Mouse (Mus musculus) hindbrain, embryonic 11.5 days (tissue): ENCODE measurements around the gene Sema4b. TPM values are rescaled to one million over a fixed set of nuclear protein-coding genes. Genes with fewer than 3 reads are reported as not detected.

Experiments used
- ATAC-seq: fragments of 200-750 bp; cut with Nextera tagmentation; 2 replicates; pipeline ENCODE4 v1.8.0; 2017; ENCODE audit warnings: mild to moderate bottlenecking, moderate TSS enrichment, moderate library complexity; ENCODE audit not compliant: low FRiP score
- DNase-seq: peaks from one replicate; pipeline ENCODE4 v3.0.0-alpha.2; 2015; ENCODE audit warnings: low spot score
- H3K27ac ChIP-seq: fragments of 300-500 bp; sonication (generic); 2 replicates; pipeline ENCODE4 v1.5.1; 2014; ENCODE audit warnings: mild to moderate bottlenecking, low read depth, low read length
- H3K27me3 ChIP-seq: fragments of 300-500 bp; sonication (generic); 2 replicates; pipeline ENCODE4 v1.6.1; 2014; ENCODE audit warnings: mild to moderate bottlenecking, low read length, moderate library complexity, mixed read lengths; ENCODE audit not compliant: control insufficient read depth, insufficient read depth
- H3K36me3 ChIP-seq: fragments of 300-500 bp; sonication (generic); 2 replicates; pipeline ENCODE4 v1.6.1; 2014; ENCODE audit warnings: mild to moderate bottlenecking, low read length, moderate library complexity, mixed read lengths; ENCODE audit not compliant: control insufficient read depth, insufficient read depth
- H3K4me1 ChIP-seq: fragments of 300-500 bp; sonication (generic); replicated peaks from 2 replicates; pipeline ENCODE4 v1.6.1; 2014; ENCODE audit warnings: low read length, mixed read lengths; ENCODE audit not compliant: control insufficient read depth, insufficient read depth
- H3K4me2 ChIP-seq: fragments of 300-500 bp; sonication (generic); replicated peaks from 2 replicates; pipeline ENCODE4 v1.6.1; 2014; ENCODE audit warnings: mild to moderate bottlenecking, low read depth, low read length
- H3K4me3 ChIP-seq: fragments of 300-500 bp; sonication (generic); 2 replicates; pipeline ENCODE4 v1.5.1; 2014; ENCODE audit warnings: low read depth, low read length
- H3K9ac ChIP-seq: fragments of 300-500 bp; sonication (generic); 2 replicates; pipeline ENCODE4 v1.6.1; 2014; ENCODE audit warnings: low read depth, low read length
- H3K9me3 ChIP-seq: fragments of 300-500 bp; sonication (generic); 2 replicates; pipeline ENCODE4 v1.6.1; 2016; ENCODE audit warnings: low read length; ENCODE audit not compliant: control insufficient read depth
- WGBS: fragments of 180-500 bp; shearing (Covaris S2); extraction: QIAGEN DNeasy Blood & Tissue Kit; methylation state at CpG from one replicate; pipeline ENCODE4 v1.1.7; 2014; 5-methylcytosine and 5-hydroxymethylcytosine counted together
- polyA plus RNA-seq: library from polyadenylated mRNA; unstranded; fragments of >200 nt; fragmentation: Nextera tagmentation; extraction: Ambion mirVana; gene quantifications from 2 replicates; pipeline ENCODE4 v1.2.1, GENCODE M21; 2014

The Sema4b gene
- polyA plus RNA-seq, 1 experiment from 2014 or later: 15.6 TPM

DNA sequence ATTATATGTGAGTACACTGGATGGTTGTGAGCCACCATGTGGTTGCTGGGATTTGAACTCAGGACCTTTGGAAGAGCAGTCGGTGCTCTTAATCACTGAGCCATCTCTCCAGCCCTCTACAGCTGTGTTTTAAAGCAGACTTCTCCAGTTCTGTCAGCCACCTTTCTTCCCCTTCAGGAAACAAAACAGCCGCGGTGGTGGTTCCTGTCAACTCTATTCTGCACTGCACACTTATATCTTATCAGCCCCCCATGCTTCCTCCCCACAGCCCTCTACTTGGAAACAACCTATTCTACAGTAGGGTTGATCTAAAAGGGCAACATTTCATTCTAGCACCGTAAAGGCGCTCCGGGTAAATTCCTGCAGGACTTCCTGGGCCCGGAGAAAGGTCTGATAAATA is 60.2 kb downstream of the Sema4b start:
- H3K4me1 ChIP-seq: no peaks in the 10 kb centered on the region
- H3K36me3 ChIP-seq: no peaks in the 10 kb centered on the region
- H3K9ac ChIP-seq: no peak overlapping the region
- H3K4me3 ChIP-seq: no peak overlapping the region
- WGBS: 73% methylated on average over 7 of the region's 7 CpGs
- no peak for DNase-seq
- no peaks in the 10 kb centered on the region for H3K27me3 ChIP-seq
- H3K27ac ChIP-seq: peak overlapping the region; percentile 79; the same call in 1 of the 2 replicates
- H3K9me3 ChIP-seq: no peaks in the 10 kb centered on the region
- no peak for ATAC-seq
- peak overlapping the region; percentile 53; the same call in 1 of the 2 replicates for H3K4me2 ChIP-seq

DNA sequence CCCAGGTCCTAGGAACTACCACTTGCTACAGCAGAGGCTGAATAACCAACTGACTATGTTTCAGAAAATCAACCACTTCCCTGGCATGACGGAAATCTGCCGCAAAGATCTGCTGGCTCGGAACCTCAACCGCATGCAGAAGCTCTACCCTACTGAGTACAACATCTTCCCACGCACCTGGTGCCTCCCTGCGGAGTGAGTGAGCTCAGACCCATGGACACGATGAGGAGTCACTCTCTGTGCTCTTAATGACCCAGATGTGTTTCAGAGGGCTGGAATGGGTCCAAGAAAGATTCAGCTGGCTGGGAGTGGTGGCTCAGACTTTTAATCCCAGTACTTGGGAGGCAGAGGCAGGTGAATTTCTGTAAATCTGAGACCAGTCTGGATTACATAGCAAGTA is 65.8 kb downstream of the Sema4b start:
- ATAC-seq: no peak

DNA sequence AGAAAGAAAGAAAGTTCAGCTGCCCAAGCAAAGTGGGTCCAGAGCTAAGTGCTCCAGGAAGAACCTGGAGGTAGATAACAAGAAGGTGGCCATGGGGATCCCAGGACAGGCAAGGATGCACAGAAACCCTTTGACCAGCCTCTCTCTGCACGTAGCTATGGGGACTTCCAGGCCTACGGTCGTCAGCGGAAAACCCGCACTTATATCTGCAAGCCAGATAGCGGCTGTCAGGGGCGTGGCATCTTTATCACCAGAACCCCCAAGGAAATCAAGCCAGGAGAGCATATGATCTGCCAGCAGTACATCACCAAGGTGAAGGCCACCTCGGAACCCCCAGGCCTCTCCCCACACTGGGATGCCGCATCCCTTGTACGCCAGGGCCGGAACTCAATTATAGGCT is 66.2 kb downstream of the Sema4b start:
- no peak for ATAC-seq
- DNase-seq: no peak
- Histone ChIP-seq H3K4me3 (no peak overlapping the region), H3K27ac (no peak overlapping the region), H3K9ac (no peak overlapping the region), H3K9me3 (no peaks in the 10 kb centered on the region), H3K4me2 (no peak overlapping the region), H3K27me3 (no peaks in the 10 kb centered on the region), H3K36me3 (no peaks in the 10 kb centered on the region), H3K4me1 (no peaks in the 10 kb centered on the region)
- WGBS: 82% methylated on average over 11 of the region's 11 CpGs

More for the DNA sequence above, 65.8 kb downstream of the Sema4b start:
- Histone ChIP-seq H3K4me3 (no peak overlapping the region), H3K9me3 (no peaks in the 10 kb centered on the region), H3K4me1 (no peaks in the 10 kb centered on the region), H3K9ac (no peak overlapping the region), H3K4me2 (no peak overlapping the region), H3K27ac (no peak overlapping the region), H3K27me3 (no peaks in the 10 kb centered on the region), H3K36me3 (no peaks in the 10 kb centered on the region)
- 80% methylated on average over 7 of the region's 7 CpGs for WGBS
- no peak for DNase-seq

DNA sequence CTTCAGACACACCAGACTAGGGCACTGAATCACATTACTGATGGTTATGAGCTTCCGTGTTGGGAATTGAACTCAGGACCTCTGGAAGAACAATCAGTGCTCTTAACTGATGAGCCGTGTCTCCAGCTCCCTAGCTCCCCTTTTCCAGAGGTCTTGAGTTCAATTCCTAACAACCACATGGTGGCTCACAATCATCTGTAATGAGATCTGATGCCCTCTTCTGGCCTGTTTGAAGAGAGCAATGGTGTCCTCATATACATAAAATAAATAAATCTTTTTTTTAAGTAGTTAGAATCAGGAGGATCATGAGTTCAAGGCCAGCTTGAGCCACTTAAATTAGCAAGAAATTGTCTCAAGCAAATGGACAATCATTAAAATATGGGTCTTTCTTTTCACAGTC is 69.3 kb downstream of the Sema4b start:
- H3K36me3 ChIP-seq: no peaks in the 10 kb centered on the region
- WGBS: 81% methylated on average over 2 of the region's 2 CpGs

DNA sequence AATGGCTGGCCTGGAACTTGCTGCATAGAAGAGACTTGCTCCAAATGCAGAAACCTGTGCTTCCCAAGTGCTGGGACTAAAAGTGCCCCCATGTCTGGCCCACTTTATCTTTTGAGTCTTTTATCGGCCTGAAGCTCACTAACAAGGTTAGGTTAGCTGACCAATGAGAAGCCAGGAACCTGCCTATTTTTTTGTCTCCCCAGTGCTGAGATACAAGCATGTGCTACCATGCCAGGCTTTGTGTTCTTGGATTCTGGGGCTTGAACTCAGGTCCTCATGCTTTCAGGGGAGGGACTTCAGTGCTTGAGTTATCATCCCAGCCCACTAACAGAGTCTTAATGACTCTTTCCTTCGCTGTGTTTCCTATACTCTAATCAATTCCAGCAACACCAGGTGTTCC is 71.1 kb downstream of the Sema4b start:
- DNase-seq: no peak
- 68% methylated on average over 2 of the region's 2 CpGs for WGBS
- Histone ChIP-seq H3K36me3 (no peaks in the 10 kb centered on the region), H3K9me3 (no peaks in the 10 kb centered on the region), H3K9ac (no peak overlapping the region), H3K4me3 (no peak overlapping the region), H3K4me1 (no peaks in the 10 kb centered on the region; the same call in 1 of the 2 replicates), H3K27me3 (no peaks in the 10 kb centered on the region), H3K4me2 (no peak overlapping the region), H3K27ac (no peak overlapping the region)
- ATAC-seq: no peak

More for the DNA sequence above, 69.3 kb downstream of the Sema4b start:
- Histone ChIP-seq H3K9me3 (no peaks in the 10 kb centered on the region), H3K4me2 (no peak overlapping the region), H3K9ac (no peak overlapping the region), H3K27me3 (no peaks in the 10 kb centered on the region), H3K27ac (no peak overlapping the region), H3K4me1 (no peaks in the 10 kb centered on the region), H3K4me3 (no peak overlapping the region)
- no peak for DNase-seq
- no peak for ATAC-seq

DNA sequence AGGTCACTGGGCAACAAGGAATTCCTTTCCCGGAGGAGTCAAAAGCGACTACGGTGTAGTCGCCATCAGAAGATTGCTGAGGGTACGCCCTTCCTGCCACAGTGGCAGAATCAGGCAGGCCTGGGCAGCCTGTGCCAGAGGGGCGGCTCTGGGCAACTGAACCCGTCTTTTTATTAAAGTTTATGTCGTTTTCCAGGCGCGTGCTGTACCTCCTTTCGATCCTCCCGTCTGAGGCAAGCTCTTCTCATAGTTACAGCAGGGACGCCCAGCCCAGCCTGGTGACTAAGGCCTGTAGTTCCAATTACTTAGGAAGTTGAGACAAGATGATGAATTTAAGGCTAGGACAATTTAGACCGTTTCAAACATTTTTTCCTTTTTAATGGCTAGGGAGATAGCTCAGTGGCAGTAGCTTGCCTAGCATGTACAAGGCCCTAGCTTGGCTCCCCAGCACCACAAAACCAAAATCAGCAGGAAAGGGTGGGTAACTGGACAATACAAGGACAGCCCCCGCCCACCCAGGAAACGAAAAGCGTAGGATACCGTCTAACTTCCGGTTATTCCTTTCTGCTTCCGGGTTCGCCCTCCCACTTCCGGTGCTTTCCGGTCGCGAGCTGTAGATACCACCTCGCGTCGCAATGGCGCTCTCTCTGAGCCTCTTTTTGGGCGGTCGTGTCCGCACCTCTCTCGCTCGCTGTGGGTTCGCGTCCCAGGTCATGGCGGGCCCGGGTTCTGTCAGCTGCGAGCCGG is 74.2 kb downstream of the Sema4b start, which contains the start of gene Ngrn:
TSS of gene Ngrn (plus strand) at position 591 of the 747 bp plus-strand sequence.
- 26% methylated on average over 40 of the region's 40 CpGs for WGBS
- no peaks in the 10 kb centered on the region for H3K27me3 ChIP-seq

DNA sequence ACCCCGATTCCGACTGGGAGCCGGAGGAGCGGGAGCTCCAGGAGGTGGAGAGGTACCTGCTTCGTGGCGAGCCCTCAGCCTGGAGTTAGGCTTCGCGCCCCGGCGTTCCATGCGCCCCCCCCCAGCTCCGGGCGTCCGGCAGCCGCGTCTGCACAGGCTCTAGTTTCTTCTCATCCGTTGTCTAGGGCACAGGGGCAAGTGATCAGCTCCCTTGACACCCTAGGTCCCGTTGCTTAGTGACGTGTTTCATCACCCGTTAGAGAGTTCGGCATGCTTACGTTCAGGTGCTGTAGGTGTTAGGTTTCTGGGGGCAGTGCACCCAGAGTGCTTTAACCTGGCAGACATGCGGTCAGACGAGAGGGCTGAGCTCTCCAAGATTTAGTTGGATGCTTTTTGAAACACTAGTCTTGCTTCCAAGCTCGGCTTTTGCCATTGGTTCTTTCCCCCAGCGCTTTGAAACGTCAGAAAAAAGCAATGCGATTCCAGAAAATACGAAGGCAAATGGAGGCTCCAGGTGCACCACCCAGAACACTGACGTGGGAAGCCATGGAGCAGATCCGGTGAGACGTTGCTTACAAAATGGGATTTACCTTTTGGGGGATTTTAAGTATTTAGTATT is 74.8 kb downstream of the Sema4b start:
- Histone ChIP-seq H3K9me3 (no peaks in the 10 kb centered on the region), H3K4me3 (peak overlapping the region; percentile 87), H3K36me3 (peaks cover 4% of the 10 kb centered on the region; the same call in 1 of the 2 replicates), H3K27me3 (no peaks in the 10 kb centered on the region), H3K9ac (peak overlapping the region; percentile 85), H3K27ac (no peak overlapping the region), H3K4me1 (no peaks in the 10 kb centered on the region; the same call in 1 of the 2 replicates), H3K4me2 (peak overlapping the region; percentile 87)
- WGBS: 1% methylated on average over 31 of the region's 32 CpGs
- ATAC-seq (peak; percentile 49; the same call in 1 of the 2 replicates), DNase-seq (no peak)

More for the DNA sequence above, 74.2 kb downstream of the Sema4b start, which contains the start of gene Ngrn:
- Histone ChIP-seq H3K9me3 (no peaks in the 10 kb centered on the region), H3K4me3 (peak within 1 kb of the TSS; percentile 87), H3K36me3 (peaks cover 3% of the 10 kb centered on the region; the same call in 1 of the 2 replicates), H3K4me2 (peak within 1 kb of the TSS; percentile 87), H3K27ac (no peak within 1 kb of the TSS), H3K4me1 (no peaks in the 10 kb centered on the region; the same call in 1 of the 2 replicates), H3K9ac (peak within 1 kb of the TSS; percentile 85)
- DNase-seq (peak; percentile 91), ATAC-seq (peak; percentile 91)

DNA sequence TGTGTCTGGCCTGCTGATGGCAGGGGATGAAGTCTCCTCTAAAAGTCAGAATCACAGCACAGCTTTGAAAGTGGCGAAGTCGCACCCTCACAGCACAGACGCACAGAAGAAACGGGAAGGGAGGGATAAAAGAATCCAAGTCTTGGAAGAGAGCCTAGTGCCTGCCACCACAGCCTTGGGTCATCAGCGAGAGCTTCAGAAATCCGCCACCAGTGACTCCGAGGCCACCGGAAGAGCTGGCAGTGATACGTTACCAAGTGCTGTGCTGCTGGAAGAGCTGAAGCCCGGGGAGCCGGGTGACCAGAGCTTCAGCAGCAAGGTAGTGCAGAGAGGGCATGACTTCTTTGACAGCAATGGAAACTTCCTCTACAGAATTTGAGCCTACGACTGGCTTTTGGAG is 78.0 kb downstream of the Sema4b start:
- ATAC-seq (no peak), DNase-seq (no peak)
- H3K9me3 ChIP-seq: no peaks in the 10 kb centered on the region
- no peak overlapping the region for H3K9ac ChIP-seq
- H3K4me2 ChIP-seq: no peak overlapping the region
- no peaks in the 10 kb centered on the region for H3K27me3 ChIP-seq
- H3K36me3 ChIP-seq: peaks cover 4% of the 10 kb centered on the region; the same call in 1 of the 2 replicates
- 97% methylated on average over 12 of the region's 12 CpGs for WGBS
- H3K27ac ChIP-seq: no peak overlapping the region
- H3K4me1 ChIP-seq: no peaks in the 10 kb centered on the region; the same call in 1 of the 2 replicates
- H3K4me3 ChIP-seq: no peak overlapping the region
